Mouse (Mus musculus): ENCODE data around the gene Wfdc2. TPM values are rescaled to one million over a fixed set of nuclear protein-coding genes. Genes with fewer than 3 reads are reported as not detected.

Wfdc2 gene
- polyA plus RNA-seq (2016; fragmentation: Nextera tagmentation; extraction: Ambion mirVana): 11.1 and 28.0 TPM in 2 replicates

DNA sequence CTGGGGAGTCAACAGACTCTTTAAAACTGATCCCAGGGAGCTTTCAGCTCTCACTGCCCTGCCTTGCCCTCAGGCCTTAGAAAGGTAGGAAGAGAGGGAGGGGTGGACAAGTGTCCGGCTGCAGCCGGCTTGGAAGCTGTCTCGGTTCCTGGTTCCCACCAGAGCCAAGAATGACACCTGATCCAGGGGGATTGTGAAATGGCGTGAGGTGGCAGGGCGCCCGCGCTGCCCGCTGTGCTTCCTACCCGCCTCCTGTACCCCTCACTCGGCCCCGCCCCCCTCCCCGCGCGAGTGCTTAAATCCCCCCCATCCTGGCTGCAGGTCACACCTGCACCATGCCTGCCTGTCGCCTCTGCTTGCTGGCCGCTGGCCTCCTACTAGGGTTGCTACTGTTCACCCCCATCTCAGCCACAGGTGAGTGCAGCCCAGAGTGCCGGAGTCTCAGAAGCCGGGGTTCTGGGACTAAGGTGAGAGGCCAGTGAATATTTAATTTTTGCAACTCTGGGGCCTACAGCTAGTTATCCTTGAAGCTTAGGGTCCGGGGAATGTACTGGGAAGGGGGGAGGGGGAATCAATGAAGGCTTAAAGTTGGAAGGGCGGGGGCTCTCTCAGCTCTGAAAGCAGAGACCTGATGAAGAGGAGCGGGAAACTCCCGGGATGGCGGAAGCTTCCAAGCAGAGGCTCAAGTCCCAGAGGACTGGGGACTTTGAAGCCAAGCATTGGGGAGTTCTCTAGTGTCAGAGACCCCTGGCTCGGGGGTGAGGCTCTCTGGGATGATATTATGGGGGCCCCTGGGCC is at the start of gene Wfdc2:
Gene Wfdc2, plus strand, starts transcription at position 23 of the 798 bp plus-strand sequence.
- H3K36me3 ChIP-seq: no peaks in the 10 kb centered on the region
- peaks cover 47% of the 10 kb centered on the region for H3K27me3 ChIP-seq (ENCODE audit: insufficient read depth, poor library complexity, severe bottlenecking)
- WGBS: 2% methylated on average over 24 of the region's 24 CpGs
- H3K27ac ChIP-seq: peak within 1 kb of the TSS; percentile 87
- no peaks in the 10 kb centered on the region for H3K9me3 ChIP-seq
- DNase-seq (ENCODE audit: low spot score): no peak
- H3K4me1 ChIP-seq: peaks cover 26% of the 10 kb centered on the region
- H3K4me3 ChIP-seq: peak within 1 kb of the TSS; percentile 67

DNA sequence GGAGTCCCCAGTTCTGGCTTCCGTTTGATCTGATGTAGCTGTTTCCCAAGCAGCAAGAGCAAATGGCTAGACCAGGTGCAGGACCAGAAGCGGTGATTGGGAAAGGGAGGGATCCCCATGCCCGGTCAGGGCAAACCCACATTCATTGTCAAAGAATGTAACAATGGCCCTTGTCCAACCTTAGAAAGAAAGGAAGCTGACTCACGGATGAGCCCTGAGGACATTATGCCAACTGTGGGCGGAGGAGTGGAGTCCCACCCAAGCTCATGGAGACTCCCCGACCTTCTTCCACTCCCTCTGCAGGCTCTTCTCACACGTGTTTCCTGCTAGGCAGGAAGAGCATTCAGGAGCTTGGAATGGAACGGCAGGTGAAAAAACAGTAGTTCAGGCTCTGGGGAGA is 48.8 kb upstream of the Wfdc2 start:
- no peak for DNase-seq (ENCODE audit: low spot score)
- peaks cover 7% of the 10 kb centered on the region; the same call in 1 of the 2 replicates for H3K36me3 ChIP-seq
- H3K9me3 ChIP-seq: no peaks in the 10 kb centered on the region
- no peak overlapping the region for H3K4me3 ChIP-seq
- peaks cover 13% of the 10 kb centered on the region; the same call in 1 of the 2 replicates for H3K4me1 ChIP-seq
- H3K27ac ChIP-seq: no peak overlapping the region
- WGBS: 67% methylated on average over 8 of the region's 8 CpGs
- no peaks in the 10 kb centered on the region for H3K27me3 ChIP-seq (ENCODE audit: insufficient read depth, poor library complexity, severe bottlenecking)

DNA sequence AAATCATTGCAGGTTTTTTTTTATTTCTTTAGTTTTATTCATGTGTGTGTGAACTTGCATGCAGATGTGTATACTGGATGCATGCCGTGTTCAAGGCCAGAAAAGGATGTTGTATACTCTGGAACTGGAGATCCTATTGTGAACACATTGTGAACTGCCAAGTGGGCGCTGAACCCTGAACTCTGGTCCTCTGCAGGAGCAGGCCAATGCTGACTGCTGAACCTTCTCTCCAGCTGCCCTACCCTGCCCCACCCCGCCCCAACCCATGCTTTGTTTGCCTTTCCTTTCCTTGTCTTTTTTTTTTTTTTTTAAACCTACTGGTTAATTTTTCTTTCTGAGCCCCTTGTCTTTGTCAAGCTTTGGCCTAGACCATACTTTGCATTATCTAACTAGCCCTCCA is 47.3 kb upstream of the Wfdc2 start:
- Histone ChIP-seq H3K27me3 (ENCODE audit: insufficient read depth, poor library complexity, severe bottlenecking) (no peaks in the 10 kb centered on the region), H3K27ac (no peak overlapping the region), H3K36me3 (no peaks in the 10 kb centered on the region), H3K9me3 (no peaks in the 10 kb centered on the region), H3K4me3 (no peak overlapping the region), H3K4me1 (peaks cover 13% of the 10 kb centered on the region; the same call in 1 of the 2 replicates)
- DNase-seq (ENCODE audit: low spot score): no peak
- WGBS: 78% methylated on average over 3 of the region's 3 CpGs

DNA sequence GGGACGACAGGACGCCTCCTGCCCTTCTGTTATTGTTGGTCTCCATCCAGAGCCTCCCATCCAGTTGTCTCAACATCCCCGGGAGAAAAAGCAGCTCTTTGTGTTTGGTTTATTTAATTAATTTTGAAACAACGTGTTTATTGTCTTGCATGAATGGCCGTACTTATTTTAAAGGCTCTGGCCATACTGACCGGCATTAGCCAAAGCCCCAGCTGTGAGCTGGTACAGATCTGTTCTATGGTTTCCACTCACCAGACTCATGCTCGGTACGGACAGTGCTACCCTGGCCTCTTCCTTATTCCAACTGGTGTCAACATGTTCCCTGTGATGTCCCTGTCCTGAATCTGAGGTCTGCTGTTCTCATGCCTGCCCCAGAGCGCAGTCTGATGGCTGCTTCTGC is 46.3 kb upstream of the Wfdc2 start:
- Histone ChIP-seq H3K27ac (no peak overlapping the region), H3K4me1 (peaks cover 10% of the 10 kb centered on the region; the same call in 1 of the 2 replicates), H3K27me3 (ENCODE audit: insufficient read depth, poor library complexity, severe bottlenecking) (no peaks in the 10 kb centered on the region), H3K9me3 (no peaks in the 10 kb centered on the region), H3K4me3 (no peak overlapping the region), H3K36me3 (no peaks in the 10 kb centered on the region)
- WGBS: 72% methylated on average over 9 of the region's 9 CpGs
- no peak for DNase-seq (ENCODE audit: low spot score)

DNA sequence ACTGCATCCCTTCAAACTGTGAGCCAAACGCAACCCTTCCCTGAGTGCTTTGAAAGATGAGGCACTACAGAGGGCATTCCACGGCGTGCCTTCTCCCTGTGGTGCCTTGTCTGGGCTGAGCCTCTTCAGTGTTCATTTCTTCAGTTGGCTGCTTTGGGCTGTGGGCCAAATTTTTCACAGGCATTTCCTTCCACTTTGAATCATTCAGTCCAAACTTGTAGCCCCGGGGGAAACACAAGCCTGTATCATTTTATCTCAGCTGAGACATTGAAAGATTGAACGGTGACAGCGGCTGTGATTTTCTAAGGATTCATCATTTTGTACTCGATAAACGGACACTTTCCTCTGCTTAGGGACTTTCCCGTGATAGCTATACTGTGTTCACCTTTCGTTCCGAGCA is 45.6 kb upstream of the Wfdc2 start:
- WGBS: 83% methylated on average over 11 of the region's 11 CpGs
- peaks cover 4% of the 10 kb centered on the region; the same call in 1 of the 2 replicates for H3K27me3 ChIP-seq (ENCODE audit: insufficient read depth, poor library complexity, severe bottlenecking)
- DNase-seq (ENCODE audit: low spot score): no peak
- no peak overlapping the region for H3K27ac ChIP-seq
- no peak overlapping the region for H3K4me3 ChIP-seq
- no peaks in the 10 kb centered on the region for H3K9me3 ChIP-seq
- H3K4me1 ChIP-seq: peaks cover 9% of the 10 kb centered on the region; the same call in 1 of the 2 replicates
- no peaks in the 10 kb centered on the region for H3K36me3 ChIP-seq

DNA sequence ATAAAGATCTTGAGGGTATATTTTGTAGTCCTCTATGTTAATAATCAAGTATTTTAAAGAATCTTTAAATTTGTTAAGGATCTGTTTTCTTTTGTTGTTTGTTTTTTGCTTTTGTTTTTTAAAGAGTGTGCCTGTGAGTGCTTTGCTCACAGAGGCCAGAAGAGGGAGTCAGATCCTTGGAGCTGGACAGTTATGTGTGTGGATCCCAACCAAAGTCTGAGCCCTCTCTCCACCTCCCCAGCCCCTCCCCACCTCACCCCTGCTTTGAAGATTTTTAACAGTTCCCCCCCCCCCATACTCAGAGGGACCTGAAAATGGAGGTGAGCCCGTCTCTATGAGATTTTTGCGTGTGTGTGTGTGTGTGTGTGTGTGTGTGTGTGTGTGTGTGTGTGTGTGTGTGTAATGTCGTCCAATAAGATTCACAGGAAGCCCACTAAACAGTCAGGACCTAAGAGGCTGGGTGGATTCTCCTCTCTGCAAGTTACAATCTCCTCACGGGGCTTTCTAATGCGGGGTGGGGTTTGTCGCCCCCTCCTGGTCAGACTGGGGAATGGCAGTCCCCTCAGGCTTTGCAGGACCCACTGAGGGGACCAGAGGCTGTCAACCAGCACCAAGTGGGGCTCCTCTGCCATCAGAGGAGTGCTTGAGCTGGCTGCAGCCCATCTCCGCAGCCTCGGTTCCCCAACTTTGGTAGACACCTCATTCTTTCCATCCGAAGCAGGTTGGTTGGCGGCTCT is 44.6 kb upstream of the Wfdc2 start:
- 29% methylated on average over 9 of the region's 10 CpGs for WGBS
- DNase-seq (ENCODE audit: low spot score): no peak
- Histone ChIP-seq H3K27ac (no peak overlapping the region), H3K4me3 (no peak overlapping the region), H3K27me3 (ENCODE audit: insufficient read depth, poor library complexity, severe bottlenecking) (peaks cover 13% of the 10 kb centered on the region; the same call in 1 of the 2 replicates), H3K36me3 (no peaks in the 10 kb centered on the region), H3K9me3 (no peaks in the 10 kb centered on the region), H3K4me1 (0 out of 2 replicates have a peak, but pooled peaks cover 9% of the 10 kb centered on the region)

DNA sequence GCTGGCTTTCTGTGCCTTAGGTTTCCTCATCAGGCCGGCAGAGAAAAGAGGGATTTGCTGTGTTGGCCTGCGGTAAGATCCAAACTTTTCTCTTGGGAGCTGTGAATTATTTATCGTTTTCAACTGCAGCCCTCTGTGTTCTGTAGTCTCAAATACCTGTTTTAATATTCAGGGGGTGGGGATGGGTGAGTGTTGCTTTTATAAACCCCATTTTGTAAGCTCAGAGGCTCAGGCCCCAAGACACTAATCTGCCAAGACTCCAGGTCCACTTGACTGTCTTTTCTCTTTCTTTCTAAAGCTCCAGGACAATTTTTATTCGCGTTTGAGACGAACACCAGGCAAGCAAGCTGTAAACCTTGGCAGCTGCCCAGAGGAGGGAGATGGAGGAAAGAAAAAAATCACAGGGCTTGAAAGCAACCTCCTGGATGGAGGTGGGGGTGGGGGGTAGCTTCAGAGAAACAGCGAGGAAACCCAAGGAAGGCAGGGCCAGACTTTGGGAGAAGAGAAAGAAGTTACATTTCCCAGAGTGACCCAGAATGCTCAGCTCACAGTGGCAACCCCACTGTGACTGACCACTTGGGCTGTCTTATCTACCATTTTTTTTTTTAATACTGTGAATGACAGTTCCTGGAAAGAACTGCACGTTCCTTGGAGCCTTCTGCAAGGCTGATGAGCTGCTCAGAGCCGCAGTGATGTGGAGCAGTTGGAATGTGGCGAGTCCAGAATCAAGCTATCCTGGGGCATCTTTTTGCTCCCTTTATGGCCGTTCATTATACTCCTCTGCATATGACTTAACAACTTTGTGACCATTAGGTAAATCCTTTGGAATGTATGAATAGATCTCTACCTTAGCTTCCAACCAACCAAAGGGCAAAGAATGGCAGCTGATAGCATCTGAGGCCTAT is 43.7 kb upstream of the Wfdc2 start:
- peaks cover 13% of the 10 kb centered on the region; the same call in 1 of the 2 replicates for H3K27me3 ChIP-seq (ENCODE audit: insufficient read depth, poor library complexity, severe bottlenecking)
- no peaks in the 10 kb centered on the region for H3K36me3 ChIP-seq
- H3K9me3 ChIP-seq: no peaks in the 10 kb centered on the region
- no peak overlapping the region for H3K4me3 ChIP-seq
- no peak overlapping the region for H3K27ac ChIP-seq
- DNase-seq (ENCODE audit: low spot score): no peak
- H3K4me1 ChIP-seq: 0 out of 2 replicates have a peak, but pooled peaks cover 9% of the 10 kb centered on the region
- 50% methylated on average over 11 of the region's 11 CpGs for WGBS

DNA sequence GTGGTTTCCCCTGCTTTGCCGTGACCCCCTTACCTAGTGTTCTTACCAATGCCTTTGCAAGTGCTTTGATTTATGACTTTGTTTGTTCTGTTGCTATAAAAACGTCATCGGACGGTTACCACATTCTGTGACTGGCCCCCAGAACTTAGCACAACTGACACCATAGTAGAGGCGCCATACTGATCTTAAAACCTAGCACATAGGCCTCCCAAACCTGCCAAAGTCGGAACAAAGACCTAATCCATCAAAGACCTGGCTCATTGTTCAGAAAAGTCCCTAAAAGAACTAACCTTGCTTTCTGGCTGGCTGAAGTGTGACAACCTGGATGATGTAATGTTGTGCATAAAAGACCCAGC is 43.1 kb upstream of the Wfdc2 start:
- Histone ChIP-seq H3K27me3 (ENCODE audit: insufficient read depth, poor library complexity, severe bottlenecking) (peaks cover 13% of the 10 kb centered on the region; the same call in 1 of the 2 replicates), H3K4me3 (no peak overlapping the region), H3K4me1 (0 out of 2 replicates have a peak, but pooled peaks cover 9% of the 10 kb centered on the region), H3K9me3 (no peaks in the 10 kb centered on the region), H3K36me3 (no peaks in the 10 kb centered on the region), H3K27ac (no peak overlapping the region)
- WGBS: 76% methylated on average over 6 of the region's 6 CpGs
- no peak for DNase-seq (ENCODE audit: low spot score)

DNA sequence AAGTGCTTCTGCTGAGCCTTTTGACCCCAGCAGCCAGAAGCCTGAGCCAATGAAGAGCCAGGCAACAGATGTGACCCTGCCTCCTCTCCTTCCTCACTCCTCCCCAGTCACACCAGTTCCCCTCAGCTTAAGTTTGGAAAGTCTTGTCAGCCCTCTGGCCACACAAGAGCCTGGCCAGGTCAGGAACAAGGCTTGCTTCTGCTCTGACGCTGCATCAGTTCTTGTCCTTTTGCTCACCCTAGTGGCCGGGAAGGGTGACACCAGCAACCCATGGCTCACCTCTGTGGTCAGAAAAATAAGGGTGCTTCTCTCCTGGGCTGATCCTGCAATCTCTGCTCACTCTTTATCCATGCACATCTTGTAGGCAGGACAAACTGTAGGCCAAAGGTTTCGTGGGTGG is 41.4 kb upstream of the Wfdc2 start:
- DNase-seq (ENCODE audit: low spot score): peak; percentile 81
- Histone ChIP-seq H3K4me1 (0 out of 2 replicates have a peak, but pooled peaks cover 9% of the 10 kb centered on the region), H3K27me3 (ENCODE audit: insufficient read depth, poor library complexity, severe bottlenecking) (peaks cover 13% of the 10 kb centered on the region; the same call in 1 of the 2 replicates), H3K9me3 (no peaks in the 10 kb centered on the region), H3K36me3 (no peaks in the 10 kb centered on the region), H3K27ac (no peak overlapping the region), H3K4me3 (no peak overlapping the region)
- WGBS: 5% methylated on average over 3 of the region's 3 CpGs

DNA sequence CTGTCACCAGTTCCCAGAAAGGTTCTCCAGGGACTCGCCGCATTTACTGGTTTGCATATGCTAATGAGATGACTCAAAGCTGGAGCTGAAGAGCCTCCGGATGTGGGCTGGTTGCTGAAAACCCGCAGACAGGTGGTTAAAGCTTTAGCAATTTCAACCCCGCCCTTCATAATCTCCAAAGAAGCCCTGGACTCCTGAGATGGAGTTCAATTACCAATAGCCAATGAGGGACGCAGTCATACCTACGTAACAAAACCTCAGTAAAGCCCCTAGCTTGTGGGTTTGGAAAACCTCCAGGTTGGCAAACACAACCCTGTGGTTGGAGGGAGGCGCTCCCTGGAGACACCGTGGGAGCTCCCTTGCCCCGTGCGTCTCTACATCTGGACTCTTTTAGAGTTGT is 40.4 kb upstream of the Wfdc2 start:
- no peak for DNase-seq (ENCODE audit: low spot score)
- Histone ChIP-seq H3K4me1 (0 out of 2 replicates have a peak, but pooled peaks cover 9% of the 10 kb centered on the region), H3K36me3 (no peaks in the 10 kb centered on the region), H3K9me3 (peaks cover 6% of the 10 kb centered on the region), H3K27ac (no peak overlapping the region), H3K4me3 (no peak overlapping the region), H3K27me3 (ENCODE audit: insufficient read depth, poor library complexity, severe bottlenecking) (peaks cover 13% of the 10 kb centered on the region; the same call in 1 of the 2 replicates)
- WGBS: 15% methylated on average over 11 of the region's 11 CpGs

DNA sequence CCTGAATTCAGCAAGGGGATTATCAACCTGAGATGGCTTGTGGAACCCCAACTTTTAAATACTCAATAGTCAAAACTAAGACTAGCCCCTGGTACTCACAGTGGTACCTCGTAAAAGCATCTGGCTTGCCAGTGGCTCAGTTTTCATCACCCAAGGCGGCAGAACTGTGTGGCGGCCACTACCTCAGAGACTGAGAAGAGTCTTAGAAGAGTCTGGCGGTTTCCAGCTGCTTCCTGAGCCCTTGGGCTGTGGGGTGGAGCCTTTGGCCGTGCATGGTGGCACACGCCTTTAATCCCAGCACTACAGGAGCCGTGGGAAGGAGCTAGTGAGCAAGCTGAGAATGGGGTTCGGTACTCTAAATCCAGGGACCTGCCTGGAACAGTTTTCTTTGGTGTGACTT is 39.9 kb upstream of the Wfdc2 start:
- peaks cover 13% of the 10 kb centered on the region; the same call in 1 of the 2 replicates for H3K27me3 ChIP-seq (ENCODE audit: insufficient read depth, poor library complexity, severe bottlenecking)
- H3K9me3 ChIP-seq: peaks cover 7% of the 10 kb centered on the region
- no peak for DNase-seq (ENCODE audit: low spot score)
- H3K27ac ChIP-seq: no peak overlapping the region
- no peak overlapping the region for H3K4me3 ChIP-seq
- 22% methylated on average over 8 of the region's 8 CpGs for WGBS
- H3K4me1 ChIP-seq: 0 out of 2 replicates have a peak, but pooled peaks cover 9% of the 10 kb centered on the region
- H3K36me3 ChIP-seq: no peaks in the 10 kb centered on the region

DNA sequence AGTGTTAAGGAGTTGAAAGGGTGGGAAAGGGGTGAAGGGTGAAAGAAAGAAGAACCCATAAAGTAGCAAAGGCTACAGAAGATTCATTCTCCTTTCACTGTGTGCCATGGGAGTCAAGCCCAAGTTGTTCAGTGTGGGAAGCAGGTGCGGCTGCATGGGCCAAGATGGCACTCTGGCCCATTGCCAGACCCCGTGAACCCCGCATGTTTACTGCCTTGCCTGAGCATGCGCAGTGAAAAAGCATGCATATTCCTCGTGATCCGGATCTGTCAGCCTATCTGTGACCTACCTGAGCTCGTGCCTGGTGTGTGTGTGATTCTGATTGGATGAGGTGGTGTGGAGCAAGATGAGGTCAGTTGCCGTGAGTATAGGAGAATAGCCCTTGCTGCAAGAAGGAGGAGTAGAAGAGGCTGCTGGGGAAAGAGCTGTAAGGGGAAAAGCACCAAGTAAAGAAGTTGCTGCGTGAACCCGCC is 38.9 kb upstream of the Wfdc2 start:
- Histone ChIP-seq H3K36me3 (no peaks in the 10 kb centered on the region), H3K4me3 (no peak overlapping the region), H3K27me3 (ENCODE audit: insufficient read depth, poor library complexity, severe bottlenecking) (peaks cover 13% of the 10 kb centered on the region; the same call in 1 of the 2 replicates), H3K4me1 (0 out of 2 replicates have a peak, but pooled peaks cover 9% of the 10 kb centered on the region), H3K27ac (no peak overlapping the region), H3K9me3 (peaks cover 7% of the 10 kb centered on the region)
- WGBS: 78% methylated on average over 10 of the region's 10 CpGs
- no peak for DNase-seq (ENCODE audit: low spot score)
